Mouse (Mus musculus): ENCODE data around the gene Bclaf1.

Bclaf1 gene

GRCm38 (mm10) chr10:20314797-20315196 lies 2.5 kb downstream of the Bclaf1 start:
- no peak for DNase-seq (ENCODE audit: extremely low read depth, low read depth)

GRCm38 (mm10) chr10:20317466-20317865 lies 5.2 kb downstream of the Bclaf1 start:
- DNase-seq (ENCODE audit: extremely low read depth, low read depth), result no peak

- no peak for DNase-seq (ENCODE audit: extremely low read depth, low read depth)
These were observed 14.0 kb downstream of the Bclaf1 start for GRCm38 (mm10) chr10:20326226-20326625.

GRCm38 (mm10) chr10:20331262-20331661 lies 19.0 kb downstream of the Bclaf1 start:
- DNase-seq (ENCODE audit: extremely low read depth, low read depth), result no peak

GRCm38 (mm10) chr10:20337872-20338271 lies 25.6 kb downstream of the Bclaf1 start:
- DNase-seq (ENCODE audit: extremely low read depth, low read depth), result no peak

GRCm38 (mm10) chr10:20345736-20346135 lies 33.5 kb downstream of the Bclaf1 start:
- no peak for DNase-seq (ENCODE audit: extremely low read depth, low read depth)

- peak; percentile 92 for DNase-seq (ENCODE audit: extremely low read depth, low read depth)
These were observed 35.3 kb downstream of the Bclaf1 start, which contains the start of gene Mtfr2 for GRCm38 (mm10) chr10:20347285-20348214. Mtfr2 (plus strand) TSS chr10:20347770.

- no peak for DNase-seq (ENCODE audit: extremely low read depth, low read depth)
These were observed 36.6 kb downstream of the Bclaf1 start for GRCm38 (mm10) chr10:20348894-20349293.

GRCm38 (mm10) chr10:20361542-20362449 lies 49.5 kb downstream of the Bclaf1 start:
- DNase-seq (ENCODE audit: extremely low read depth, low read depth), result no peak

GRCm38 (mm10) chr10:20362450-20363118 lies 50.3 kb downstream of the Bclaf1 start:
- no peak for DNase-seq (ENCODE audit: extremely low read depth, low read depth)

- no peak for DNase-seq (ENCODE audit: extremely low read depth, low read depth)
These were observed 59.8 kb downstream of the Bclaf1 start for GRCm38 (mm10) chr10:20372046-20372445.

- DNase-seq (ENCODE audit: extremely low read depth, low read depth), result no peak
These were observed 65.4 kb downstream of the Bclaf1 start for GRCm38 (mm10) chr10:20377621-20378020.

- DNase-seq (ENCODE audit: extremely low read depth, low read depth), result no peak
These were observed 66.9 kb downstream of the Bclaf1 start for GRCm38 (mm10) chr10:20379071-20379735.

GRCm38 (mm10) chr10:20380798-20381197 lies 68.5 kb downstream of the Bclaf1 start:
- no peak for DNase-seq (ENCODE audit: extremely low read depth, low read depth)

- DNase-seq (ENCODE audit: extremely low read depth, low read depth), result no peak
These were observed 69.1 kb downstream of the Bclaf1 start for GRCm38 (mm10) chr10:20381352-20381751.

GRCm38 (mm10) chr10:20382807-20383419 lies 70.6 kb downstream of the Bclaf1 start:
- DNase-seq (ENCODE audit: extremely low read depth, low read depth), result no peak

GRCm38 (mm10) chr10:20390568-20390967 lies 78.3 kb downstream of the Bclaf1 start:
- DNase-seq (ENCODE audit: extremely low read depth, low read depth), result no peak

Data from MEL-GATA-1-ER (cell line).